Mouse (Mus musculus): ENCODE results near the gene Hist2h3b. TPM values are rescaled to one million over a fixed set of nuclear protein-coding genes. Genes with fewer than 3 reads are reported as not detected.
"Not testable (repeated sequence)": the region's sequence is repeated elsewhere in the genome, so short reads cannot be mapped to it uniquely, and the experiment has no call there.

The Hist2h3b gene
- total RNA-seq, 2 experiments from 2014 or later: 500 to 681 TPM

DNA sequence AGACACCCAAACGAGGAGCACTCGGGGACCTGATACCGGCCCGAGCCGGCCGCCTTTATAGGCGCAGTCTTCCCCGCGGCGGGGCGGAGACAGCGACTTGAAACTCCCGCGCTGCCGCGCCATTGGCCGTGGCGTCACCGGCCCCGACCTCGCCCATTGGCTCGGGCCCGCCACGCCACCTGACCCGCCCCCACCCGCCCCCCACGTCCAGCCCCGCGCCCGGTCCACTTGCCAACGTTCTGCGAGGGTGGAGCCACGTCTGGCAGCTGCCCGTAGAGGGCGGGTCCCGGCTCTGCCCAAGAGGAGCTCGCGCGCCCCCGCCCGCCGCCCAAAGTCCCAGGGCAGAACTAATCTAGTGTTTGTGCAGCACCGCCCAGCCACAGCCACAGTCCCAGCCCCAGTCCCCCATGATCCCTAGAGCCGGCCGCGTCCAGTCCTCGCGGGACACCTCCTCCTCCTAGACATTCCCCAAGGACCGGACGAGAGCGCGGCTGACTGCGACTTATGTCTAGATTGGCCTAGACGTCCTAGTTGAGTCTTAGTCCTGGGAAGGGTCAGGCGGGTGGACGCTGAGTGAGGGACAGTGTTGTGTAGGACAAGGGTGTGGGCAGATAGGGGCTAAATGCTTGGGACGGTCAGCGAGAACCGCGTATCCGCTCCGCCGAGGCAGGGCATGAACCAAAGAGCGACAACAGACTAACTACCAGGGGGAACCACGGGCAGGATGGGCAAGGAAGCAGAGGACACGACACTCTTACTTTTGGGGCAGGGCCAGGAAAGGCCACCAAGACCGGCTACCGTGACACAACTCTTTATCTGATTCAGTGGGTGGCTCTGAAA is 29.3 kb upstream of the Hist2h3b start, which contains the start of gene Hist2h3c2:
TSS of gene Hist2h3c2 (minus strand) at position 174 of the 840 bp plus-strand sequence.
- peak; percentile 65 for DNase-seq

GRCm38 (mm10) chr3:96239949-96240798 is 28.3 kb upstream of the Hist2h3b start, which contains the start of gene Hist2h2aa2:
Gene Hist2h2aa2, minus strand, starts transcription at chr3:96240276.
- peak; percentile 96 for DNase-seq

GRCm38 (mm10) chr3:96240799-96241197 is 27.7 kb upstream of the Hist2h3b start:
- no peak for DNase-seq

GRCm38 (mm10) chr3:96243921-96244572 is 24.4 kb upstream of the Hist2h3b start:
- no peak for DNase-seq

- DNase-seq: peak; percentile 88
Measured at GRCm38 (mm10) chr3:96245003-96245886, 23.2 kb upstream of the Hist2h3b start, which contains the start of gene Hist2h2aa1. Gene Hist2h2aa1, plus strand, starts transcription at chr3:96245497.

GRCm38 (mm10) chr3:96246018-96246417 is 22.4 kb upstream of the Hist2h3b start:
- DNase-seq: not testable (repeated sequence)

- DNase-seq: not testable (repeated sequence)
Measured at GRCm38 (mm10) chr3:96246427-96246856, 22.0 kb upstream of the Hist2h3b start, which contains the start of gene Hist2h3c1. Gene Hist2h3c1, plus strand, starts transcription at chr3:96246685.

DNA sequence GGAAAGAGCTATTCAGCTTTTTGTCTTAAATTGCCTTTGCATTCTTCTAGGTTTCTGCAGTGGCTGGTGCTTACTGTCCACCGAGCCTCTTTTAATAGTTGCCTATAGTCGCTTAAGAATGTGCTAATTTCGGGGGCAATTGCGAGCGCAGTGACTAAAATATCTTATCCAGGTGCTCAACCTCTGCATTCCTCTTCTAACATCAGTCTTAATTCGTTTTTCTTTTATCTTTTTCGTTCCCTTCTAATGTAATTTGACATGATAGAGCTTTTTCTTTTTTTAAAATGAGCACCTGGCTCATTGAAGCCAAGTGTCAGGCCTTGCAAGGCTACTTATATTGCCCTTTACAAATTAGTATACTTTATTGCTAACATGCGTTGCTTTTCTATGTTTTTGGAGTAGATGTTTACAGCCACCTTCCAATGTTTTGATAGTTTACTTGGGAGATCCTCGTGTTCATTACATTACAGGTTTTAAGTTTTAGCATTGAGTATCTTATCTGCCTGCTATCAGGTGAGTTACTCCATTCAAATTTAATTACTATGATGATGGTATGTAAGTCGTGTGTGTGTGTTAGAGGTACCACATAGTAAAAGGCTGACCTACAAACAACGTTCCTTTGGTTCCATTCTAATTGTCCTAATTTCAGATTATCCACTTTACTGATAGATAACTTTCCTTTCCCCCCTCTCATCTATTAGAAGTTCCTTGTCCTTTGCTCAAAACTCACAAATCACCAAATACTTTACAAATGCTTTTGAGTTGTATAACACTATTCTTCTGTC is 20.9 kb upstream of the Hist2h3b start:
- DNase-seq: no peak

GRCm38 (mm10) chr3:96248141-96249033 is 20.1 kb upstream of the Hist2h3b start:
- DNase-seq: no peak

DNA sequence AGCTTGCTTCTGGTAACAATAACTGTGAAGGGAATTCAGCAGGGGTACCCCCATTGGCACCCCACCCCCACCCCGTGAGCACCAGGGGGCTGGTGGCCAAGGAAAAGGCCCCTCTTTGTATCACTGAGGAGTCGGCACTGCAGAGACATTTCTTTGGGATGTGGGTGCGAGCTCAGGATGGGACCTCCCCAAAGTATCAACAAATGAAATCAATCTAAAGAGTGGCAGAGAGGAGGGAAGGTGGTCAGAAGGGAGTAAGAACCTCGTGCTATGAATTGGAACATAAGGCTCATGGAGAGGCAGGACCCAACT is 19.5 kb upstream of the Hist2h3b start:
- DNase-seq: no peak

GRCm38 (mm10) chr3:96250890-96251289 is 17.6 kb upstream of the Hist2h3b start:
- no peak for DNase-seq

DNA sequence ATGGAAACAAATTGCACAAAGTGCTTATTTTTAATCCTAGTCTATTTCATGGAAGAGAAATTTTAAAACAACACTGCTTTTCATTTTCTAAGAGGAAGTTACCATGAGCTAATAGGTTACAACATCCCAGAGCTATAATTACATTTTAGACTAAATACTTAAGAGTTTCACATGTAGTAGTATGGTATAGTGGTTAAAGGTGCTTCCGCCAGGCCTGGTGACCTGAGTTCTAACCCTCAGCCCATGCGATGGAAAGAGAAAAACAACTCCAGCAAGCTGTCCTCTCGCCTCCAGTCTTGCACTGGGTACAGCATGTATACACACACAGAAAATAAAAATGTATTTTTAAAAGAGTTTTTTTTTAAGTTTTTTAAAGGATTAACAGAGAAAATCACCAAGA is 16.7 kb upstream of the Hist2h3b start:
- DNase-seq: no peak

DNA sequence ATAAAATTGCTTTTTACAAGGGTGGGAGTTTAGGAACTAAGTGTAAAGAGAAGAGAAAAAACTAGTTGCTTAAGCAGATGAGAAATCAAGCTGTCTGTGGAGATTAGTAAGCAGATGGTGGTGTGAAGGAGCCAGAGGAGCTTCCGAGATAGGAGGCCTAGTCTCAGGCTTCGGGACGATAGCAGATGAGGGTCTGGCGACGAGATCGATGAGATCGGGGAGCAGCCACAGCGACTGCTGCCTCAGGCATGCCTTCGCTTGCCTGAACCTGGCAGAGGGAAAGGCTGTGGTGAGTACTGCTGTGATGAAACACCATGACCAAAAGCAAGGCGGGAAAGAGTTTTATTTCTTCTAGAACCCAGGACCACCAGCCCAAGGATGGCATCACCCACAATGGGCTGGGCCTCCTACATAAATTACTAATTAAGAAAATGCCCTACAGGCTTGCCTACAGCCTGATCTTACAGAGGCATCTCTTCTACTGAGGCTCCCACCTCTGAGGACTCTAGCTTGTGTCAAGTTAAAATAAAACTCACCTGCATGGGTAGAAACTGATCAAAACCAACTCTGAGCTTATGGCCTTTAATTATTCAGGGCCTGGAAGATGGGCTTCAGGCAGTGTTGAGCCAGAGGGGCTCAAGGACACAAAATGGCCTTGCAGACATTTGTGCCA is 13.6 kb upstream of the Hist2h3b start:
- DNase-seq: no peak

- DNase-seq: no peak
Measured at GRCm38 (mm10) chr3:96255926-96256593, 12.4 kb upstream of the Hist2h3b start.

DNA sequence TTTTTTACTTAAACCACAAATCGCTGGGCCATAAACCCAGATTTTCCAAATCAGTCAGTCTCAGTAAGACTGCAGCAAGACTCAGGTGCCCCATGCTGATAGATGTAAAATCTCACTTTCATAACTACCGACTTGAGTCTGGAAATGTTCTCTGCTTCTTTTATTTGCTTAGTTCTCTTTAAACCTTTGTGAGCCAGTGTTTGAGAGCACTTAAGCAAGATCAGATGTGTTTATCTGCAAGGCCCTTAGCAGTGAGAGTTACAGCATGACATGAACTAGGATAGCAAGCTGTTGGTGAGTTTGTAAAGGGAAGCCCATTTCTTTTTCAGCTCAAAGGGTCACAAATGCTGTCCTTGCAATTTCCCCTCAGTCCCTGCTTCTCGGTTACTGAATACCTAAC is 11.3 kb upstream of the Hist2h3b start:
- DNase-seq: no peak

GRCm38 (mm10) chr3:96260220-96260619 is 8.2 kb upstream of the Hist2h3b start:
- DNase-seq: no peak

DNA sequence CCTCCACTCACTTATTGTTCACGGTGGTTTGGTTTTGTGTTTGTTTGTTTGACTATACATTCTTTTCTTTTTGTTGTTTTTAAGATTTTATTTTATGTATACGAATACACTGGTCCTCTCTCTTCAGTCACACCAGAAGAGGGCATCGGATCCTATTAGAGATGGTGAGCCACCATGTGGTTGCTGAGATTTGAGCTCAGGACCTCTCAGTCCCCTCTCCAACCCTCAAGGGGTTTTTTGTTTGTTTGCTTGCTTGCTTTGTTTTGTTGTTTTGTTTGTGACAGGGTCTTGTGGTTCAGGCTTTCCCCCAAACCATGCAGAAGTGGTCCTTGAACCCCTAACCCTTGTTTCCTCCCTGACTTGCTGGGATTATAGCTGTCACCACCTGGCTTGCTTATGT is 6.8 kb upstream of the Hist2h3b start:
- no peak for DNase-seq

- peak; percentile 88 for DNase-seq
Measured at GRCm38 (mm10) chr3:96262216-96262875, 6.1 kb upstream of the Hist2h3b start.

All from adrenal gland, postnatal 10 days (tissue).